ENCODE assay signal across 13 mouse cellular contexts in genomic region chr19:53321273-53321672, GRCm38 (mm10). TPM values are rescaled to one million over a fixed set of nuclear protein-coding genes. Genes with fewer than 3 reads are reported as not detected.
DNase-seq lines count a peak whose midpoint lies in the region; ATAC-seq and TF ChIP-seq lines count a peak whose summit lies in the region.
"Had no signal": no experiment of that assay in that cellular context is flagged by ENCODE, and none has a peak within 500 bp of the region (broad histone marks: within the 10 kb centered on the region; RNA-seq: fewer than 3 reads in every experiment).

No protein-coding gene starts in this region.

- peak; percentile 73 for DNase-seq in gastrocnemius, adult 2 months
- no peak for DNase-seq in gastrocnemius, adult 8-10 months (ENCODE audit: low spot score in 2 of 2)
- no peak for DNase-seq in testis, postnatal 14 days (ENCODE audit: low spot score)
- peak; percentile 47 to 69 for DNase-seq in kidney, postnatal 25 days
- peak; percentile 54 to 66 for DNase-seq in urinary bladder, postnatal 36 days (ENCODE audit: low spot score in 2 of 2)
- DNase-seq in layer of hippocampus, postnatal 36 days: no peak
- no peak for DNase-seq in midbrain, postnatal 0 days (ENCODE audit: low spot score)

- no peaks in the 10 kb centered on the region for H3K27me3 ChIP-seq in testis, adult 2 months (ENCODE audit: control insufficient read depth, insufficient read depth, low read length)
- no peaks in the 10 kb centered on the region for H3K27me3 ChIP-seq in midbrain, postnatal 0 days (ENCODE audit: insufficient read depth, low read length)
- H3K27me3 ChIP-seq: forebrain, embryonic 15.5 days; midbrain, embryonic 12.5 days had no signal

- no peak for TF ChIP-seq POLR2A in testis, adult 2 months (IDR thresholded peaks at IDR 0.05; ENCODE audit: control insufficient read depth, low read depth, low read length)

- H3K27ac ChIP-seq in gastrocnemius, adult 2 months: peak overlapping the region; percentile 68
- H3K27ac ChIP-seq in testis, adult 2 months (ENCODE audit: control insufficient read depth, insufficient read depth, low read depth, low read length): peak overlapping the region; percentile 2; the same call in 1 of the 2 replicates
- H3K27ac ChIP-seq in midbrain, postnatal 0 days (ENCODE audit: low read depth, low read length): no peak overlapping the region
- H3K27ac ChIP-seq: forebrain, embryonic 15.5 days; midbrain, embryonic 12.5 days had no signal

- H3K36me3 ChIP-seq in testis, adult 2 months (ENCODE audit: control insufficient read depth, insufficient read depth, low read length): no peaks in the 10 kb centered on the region
- no peaks in the 10 kb centered on the region for H3K36me3 ChIP-seq in midbrain, postnatal 0 days (ENCODE audit: insufficient read depth, low read length)
- H3K36me3 ChIP-seq: forebrain, embryonic 15.5 days; midbrain, embryonic 12.5 days had no signal

- peak overlapping the region; percentile 0; the same call in 1 of the 2 replicates for H3K4me3 ChIP-seq in gastrocnemius, adult 2 months
- H3K4me3 ChIP-seq in testis, adult 2 months (ENCODE audit: control insufficient read depth, low read depth, low read length): no peak overlapping the region
- H3K4me3 ChIP-seq in midbrain, postnatal 0 days (ENCODE audit: low read depth, low read length): no peak overlapping the region
- H3K4me3 ChIP-seq: forebrain, embryonic 15.5 days; midbrain, embryonic 12.5 days had no signal

- no peak for TF ChIP-seq CTCF in gastrocnemius, adult 2 months (IDR thresholded peaks at IDR 0.05)
- no peak for TF ChIP-seq CTCF in testis, adult 2 months (IDR thresholded peaks at IDR 0.05; ENCODE audit: control insufficient read depth, insufficient read depth, insufficient replicate concordance, low read depth, low read length)
- no peak for TF ChIP-seq CTCF in midbrain, postnatal 0 days (IDR thresholded peaks at IDR 0.05)

- no peaks in the 10 kb centered on the region for H3K9me3 ChIP-seq in midbrain, postnatal 0 days (ENCODE audit: low read length)
- H3K9me3 ChIP-seq: forebrain, embryonic 15.5 days; midbrain, embryonic 12.5 days had no signal

- H3K9ac ChIP-seq in midbrain, postnatal 0 days (replicated peaks; ENCODE audit: low read length, poor library complexity, severe bottlenecking): no peak overlapping the region
- H3K9ac ChIP-seq: forebrain, embryonic 15.5 days; midbrain, embryonic 12.5 days had no signal

- no peak for ATAC-seq in midbrain, postnatal 0 days (ENCODE audit: low FRiP score)
- ATAC-seq: forebrain, embryonic 15.5 days had no signal

- peaks cover 2% of the 10 kb centered on the region; the same call in 1 of the 2 replicates for H3K4me1 ChIP-seq in testis, adult 2 months (ENCODE audit: control insufficient read depth, insufficient read depth, low read length)
- 0 out of 2 replicates have a peak, but pooled peaks cover 5% of the 10 kb centered on the region for H3K4me1 ChIP-seq in midbrain, postnatal 0 days (ENCODE audit: insufficient read depth, low read length)

- intact Hi-C loops in gastrocnemius, adult 2 months (cut with DNase I): no loop called here

- 83% methylated on average over 10 of the region's 10 CpGs for WGBS in midbrain, postnatal 0 days

- no peak overlapping the region for H3K4me2 ChIP-seq in midbrain, postnatal 0 days (ENCODE audit: low read depth, low read length, poor library complexity, severe bottlenecking)
- H3K4me2 ChIP-seq: forebrain, embryonic 15.5 days; midbrain, embryonic 12.5 days had no signal

RNA-seq across cellular contexts. Expression of gene Mxi1, which starts 11.0 kb away (rescaled TPM):
- total RNA-seq in gastrocnemius, adult 2 months (2021): 10 to 100 TPM; 38.1 to 53.6 TPM
- 10 to 100 TPM; 48.9 to 53.6 (median 51.5) TPM for total RNA-seq in gastrocnemius, adult 8-10 months (2022)
- 54.8 and 55.6 TPM in 2 replicates for polyA plus RNA-seq in testis, adult 2 months (2012; rRNA removed)
- 10 to 100 TPM; 60.8 to 67.3 TPM for total RNA-seq in layer of hippocampus, postnatal 36 days (2021)
- 40.9 and 49.2 TPM in 2 replicates for total RNA-seq in midbrain, postnatal 0 days (2014; rRNA removed)
- polyA plus RNA-seq in midbrain, postnatal 0 days (2015; fragmentation: Nextera tagmentation; extraction: Ambion mirVana): 37.7 and 38.8 TPM in 2 replicates

RNA-seq across cellular contexts. Expression of gene Gm10197, which starts 50.3 kb away (rescaled TPM):
- not detected for total RNA-seq in gastrocnemius, adult 2 months (2021)
- not detected for total RNA-seq in gastrocnemius, adult 8-10 months (2022)
- polyA plus RNA-seq in testis, adult 2 months (2012; rRNA removed): not detected in 2 replicates
- total RNA-seq in layer of hippocampus, postnatal 36 days (2021): not detected
- not detected in 2 replicates for total RNA-seq in midbrain, postnatal 0 days (2014; rRNA removed)
- not detected in 2 replicates for polyA plus RNA-seq in midbrain, postnatal 0 days (2015; fragmentation: Nextera tagmentation; extraction: Ambion mirVana)
- polyA plus RNA-seq: brain, embryonic 14.5 days; forebrain, embryonic 15.5 days; limb, embryonic 11.5 days; midbrain, embryonic 12.5 days; spleen, adult 2 months had no signal

Comparison
In these comparisons a context has a peak if more than half of its experiments do, and no peak if none do; other contexts are left out.
1. DNase-seq: peak in gastrocnemius, adult 2 months (single experiment), kidney, postnatal 25 days (2 of 2) and urinary bladder, postnatal 36 days (2 of 2); none in gastrocnemius, adult 8-10 months (0 of 2), testis, postnatal 14 days (single experiment), layer of hippocampus, postnatal 36 days (0 of 2) and midbrain, postnatal 0 days (single experiment).